Mouse (Mus musculus): Measurements from ENCODE around the gene Lrrc9. TPM values are rescaled to one million over a fixed set of nuclear protein-coding genes. Genes with fewer than 3 reads are reported as not detected.
A peak's percentile ranks its signal among the peaks of the same experiment; 100 is the strongest.

The Lrrc9 gene
- polyA plus RNA-seq, 1 experiment: not detected

GRCm38 (mm10) chr12:72408111-72408891 is 33.4 kb upstream of the Lrrc9 start:
- H3K4me2 ChIP-seq (ENCODE audit: low read depth): no peak overlapping the region
- no peaks in the 10 kb centered on the region for H3K79me2 ChIP-seq (ENCODE audit: control insufficient read depth, insufficient read depth)
- H3ac ChIP-seq (ENCODE audit: control insufficient read depth, insufficient read length): no peak overlapping the region
- no peaks in the 10 kb centered on the region for H3K36me3 ChIP-seq (ENCODE audit: control insufficient read depth, insufficient read depth)
- TF ChIP-seq USF1 (IDR thresholded peaks at IDR 0.05; ENCODE audit: low read depth) (no peak), CEBPB (IDR thresholded peaks at IDR 0.05; ENCODE audit: insufficient read depth, poor library complexity, severe bottlenecking) (no peak), TCF3 (IDR thresholded peaks at IDR 0.05; ENCODE audit: insufficient read length, low read depth) (no peak), MYOD1 (IDR thresholded peaks at IDR 0.05; ENCODE audit: control insufficient read depth in 1 of 3, insufficient read length in 2 of 3, low read depth in 2 of 3) (no peak), TCF12 (IDR thresholded peaks at IDR 0.05; ENCODE audit: insufficient read depth, poor library complexity, severe bottlenecking) (no peak), MYOG (IDR thresholded peaks at IDR 0.05; ENCODE audit: control insufficient read depth in 1 of 3, insufficient read depth in 1 of 3, insufficient read length in 2 of 3, low read depth in 2 of 3) (no peak), MAX (IDR thresholded peaks at IDR 0.05; ENCODE audit: low read depth) (no peak), SRF (IDR thresholded peaks at IDR 0.05; ENCODE audit: control insufficient read depth, insufficient read length, low read depth) (no peak), POLR2AphosphoS2 (IDR thresholded peaks at IDR 0.05; ENCODE audit: insufficient read length, low read depth) (no peak), POLR2A (IDR thresholded peaks at IDR 0.05; ENCODE audit: insufficient read length, low read depth) (no peak), REST (IDR thresholded peaks at IDR 0.05; ENCODE audit: insufficient read depth, insufficient read length) (no peak), E2F4 (IDR thresholded peaks at IDR 0.05; ENCODE audit: insufficient read depth) (no peak)
- H3K27me3 ChIP-seq (ENCODE audit: control insufficient read depth, insufficient read depth, insufficient read length): peaks cover 14% of the 10 kb centered on the region
- no peak overlapping the region for H3K4me3 ChIP-seq

GRCm38 (mm10) chr12:72408954-72409353 is 32.7 kb upstream of the Lrrc9 start, which contains the start of gene Rtn1:
Rtn1 (minus strand) TSS chr12:72409054.
- H3ac ChIP-seq (ENCODE audit: control insufficient read depth, insufficient read length): no peak within 1 kb of the TSS
- peaks cover 14% of the 10 kb centered on the region for H3K27me3 ChIP-seq (ENCODE audit: control insufficient read depth, insufficient read depth, insufficient read length)
- no peak within 1 kb of the TSS for H3K4me2 ChIP-seq (ENCODE audit: low read depth)
- no peak within 1 kb of the TSS for H3K4me3 ChIP-seq
- no peaks in the 10 kb centered on the region for H3K36me3 ChIP-seq (ENCODE audit: control insufficient read depth, insufficient read depth)
- no peaks in the 10 kb centered on the region for H3K79me2 ChIP-seq (ENCODE audit: control insufficient read depth, insufficient read depth)
- TF ChIP-seq CEBPB (IDR thresholded peaks at IDR 0.05; ENCODE audit: insufficient read depth, poor library complexity, severe bottlenecking) (no peak), TCF12 (IDR thresholded peaks at IDR 0.05; ENCODE audit: insufficient read depth, poor library complexity, severe bottlenecking) (no peak)

GRCm38 (mm10) chr12:72417762-72418161 is 23.9 kb upstream of the Lrrc9 start:
- Histone ChIP-seq H3K79me2 (ENCODE audit: control insufficient read depth, insufficient read depth) (no peaks in the 10 kb centered on the region), H3K36me3 (ENCODE audit: control insufficient read depth, insufficient read depth) (no peaks in the 10 kb centered on the region), H3K27me3 (ENCODE audit: control insufficient read depth, insufficient read depth, insufficient read length) (no peaks in the 10 kb centered on the region), H3K4me2 (ENCODE audit: low read depth) (no peak overlapping the region), H3ac (ENCODE audit: control insufficient read depth, insufficient read length) (no peak overlapping the region), H3K4me3 (no peak overlapping the region)
- TF ChIP-seq MYOD1 (IDR thresholded peaks at IDR 0.05; ENCODE audit: control insufficient read depth in 1 of 3, insufficient read length in 2 of 3, low read depth in 2 of 3): no peak
- TF ChIP-seq TCF12 (IDR thresholded peaks at IDR 0.05; ENCODE audit: insufficient read depth, poor library complexity, severe bottlenecking): no peak
- TF ChIP-seq CEBPB (IDR thresholded peaks at IDR 0.05; ENCODE audit: insufficient read depth, poor library complexity, severe bottlenecking): no peak
- no peak for TF ChIP-seq USF1 (IDR thresholded peaks at IDR 0.05; ENCODE audit: low read depth)
- no peak for TF ChIP-seq POLR2A (IDR thresholded peaks at IDR 0.05; ENCODE audit: insufficient read length, low read depth)
- TF ChIP-seq TCF3 (IDR thresholded peaks at IDR 0.05; ENCODE audit: insufficient read length, low read depth): no peak
- TF ChIP-seq REST (IDR thresholded peaks at IDR 0.05; ENCODE audit: insufficient read depth, insufficient read length): no peak
- TF ChIP-seq MAX (IDR thresholded peaks at IDR 0.05; ENCODE audit: low read depth): no peak

GRCm38 (mm10) chr12:72422681-72423080 is 19.0 kb upstream of the Lrrc9 start:
- Histone ChIP-seq H3K4me3 (no peak overlapping the region), H3ac (ENCODE audit: control insufficient read depth, insufficient read length) (no peak overlapping the region), H3K4me2 (ENCODE audit: low read depth) (no peak overlapping the region), H3K36me3 (ENCODE audit: control insufficient read depth, insufficient read depth) (no peaks in the 10 kb centered on the region), H3K27me3 (ENCODE audit: control insufficient read depth, insufficient read depth, insufficient read length) (no peaks in the 10 kb centered on the region), H3K79me2 (ENCODE audit: control insufficient read depth, insufficient read depth) (no peaks in the 10 kb centered on the region)
- TF ChIP-seq TCF12 (IDR thresholded peaks at IDR 0.05; ENCODE audit: insufficient read depth, poor library complexity, severe bottlenecking) (no peak), POLR2A (IDR thresholded peaks at IDR 0.05; ENCODE audit: insufficient read length, low read depth) (no peak), TCF3 (IDR thresholded peaks at IDR 0.05; ENCODE audit: insufficient read length, low read depth) (no peak), REST (IDR thresholded peaks at IDR 0.05; ENCODE audit: insufficient read depth, insufficient read length) (peak; percentile 61)

GRCm38 (mm10) chr12:72427722-72428126 is 13.9 kb upstream of the Lrrc9 start:
- no peaks in the 10 kb centered on the region for H3K36me3 ChIP-seq (ENCODE audit: control insufficient read depth, insufficient read depth)
- no peaks in the 10 kb centered on the region for H3K27me3 ChIP-seq (ENCODE audit: control insufficient read depth, insufficient read depth, insufficient read length)
- TF ChIP-seq REST (IDR thresholded peaks at IDR 0.05; ENCODE audit: insufficient read depth, insufficient read length) (no peak), E2F4 (IDR thresholded peaks at IDR 0.05; ENCODE audit: insufficient read depth) (no peak), MYOG (IDR thresholded peaks at IDR 0.05; ENCODE audit: control insufficient read depth in 1 of 3, insufficient read depth in 1 of 3, insufficient read length in 2 of 3, low read depth in 2 of 3) (no peak), SRF (IDR thresholded peaks at IDR 0.05; ENCODE audit: control insufficient read depth, insufficient read length, low read depth) (no peak), USF1 (IDR thresholded peaks at IDR 0.05; ENCODE audit: low read depth) (no peak), CEBPB (IDR thresholded peaks at IDR 0.05; ENCODE audit: insufficient read depth, poor library complexity, severe bottlenecking) (no peak), POLR2AphosphoS2 (IDR thresholded peaks at IDR 0.05; ENCODE audit: insufficient read length, low read depth) (no peak), MAX (IDR thresholded peaks at IDR 0.05; ENCODE audit: low read depth) (no peak), MYOD1 (IDR thresholded peaks at IDR 0.05; ENCODE audit: control insufficient read depth in 1 of 3, insufficient read length in 2 of 3, low read depth in 2 of 3) (no peak), TCF12 (IDR thresholded peaks at IDR 0.05; ENCODE audit: insufficient read depth, poor library complexity, severe bottlenecking) (no peak)
- no peak overlapping the region for H3K4me3 ChIP-seq
- H3K4me2 ChIP-seq (ENCODE audit: low read depth): no peak overlapping the region
- no peak overlapping the region for H3ac ChIP-seq (ENCODE audit: control insufficient read depth, insufficient read length)
- H3K79me2 ChIP-seq (ENCODE audit: control insufficient read depth, insufficient read depth): no peaks in the 10 kb centered on the region

Data from myocyte (in vitro differentiated cells).